Mouse (Mus musculus): ENCODE results near the gene Olfr506. TPM values are rescaled to one million over a fixed set of nuclear protein-coding genes. Genes with fewer than 3 reads are reported as not detected.
"Not testable (repeated sequence)": the region's sequence is repeated elsewhere in the genome, so short reads cannot be mapped to it uniquely, and the experiment has no call there.

The Olfr506 gene
- not detected in 2 replicates for polyA plus RNA-seq (2014; fragmentation: Nextera tagmentation; extraction: Ambion mirVana)

- Histone ChIP-seq H3K4me2 (no peak within 1 kb of the TSS), H3K27me3 (ENCODE audit: insufficient read depth, low read length) (no peaks in the 10 kb centered on the region), H3K9me3 (ENCODE audit: low read depth, low read length) (no peaks in the 10 kb centered on the region), H3K9ac (no peak within 1 kb of the TSS), H3K36me3 (ENCODE audit: insufficient read depth) (no peaks in the 10 kb centered on the region), H3K4me1 (ENCODE audit: insufficient read depth) (no peaks in the 10 kb centered on the region), H3K27ac (ENCODE audit: low read depth) (no peak within 1 kb of the TSS), H3K4me3 (ENCODE audit: low read depth, low read length) (no peak within 1 kb of the TSS)
- DNase-seq, result no peak
- ATAC-seq (ENCODE audit: insufficient read depth), result no peak
- no peak for TF ChIP-seq CTCF (IDR thresholded peaks at IDR 0.05; ENCODE audit: low read depth)
Measured at GRCm38 (mm10) chr7:108610487-108610886, at the start of gene Olfr506. Gene Olfr506 (plus strand): TSS chr7:108610787.

GRCm38 (mm10) chr7:108565693-108566092 lies 44.9 kb upstream of the Olfr506 start, which contains the start of gene Olfr504:
Gene Olfr504 (minus strand): TSS chr7:108565793.
- no peak within 1 kb of the TSS for H3K9ac ChIP-seq
- H3K27me3 ChIP-seq (ENCODE audit: insufficient read depth, low read length), result no peaks in the 10 kb centered on the region
- H3K4me1 ChIP-seq (ENCODE audit: insufficient read depth), result no peaks in the 10 kb centered on the region
- H3K36me3 ChIP-seq (ENCODE audit: insufficient read depth), result no peaks in the 10 kb centered on the region
- no peak within 1 kb of the TSS for H3K4me2 ChIP-seq
- H3K4me3 ChIP-seq (ENCODE audit: low read depth, low read length), result no peak within 1 kb of the TSS
- DNase-seq (no peak), ATAC-seq (ENCODE audit: insufficient read depth) (no peak)
- TF ChIP-seq CTCF (IDR thresholded peaks at IDR 0.05; ENCODE audit: low read depth), result no peak
- no peaks in the 10 kb centered on the region for H3K9me3 ChIP-seq (ENCODE audit: low read depth, low read length)
- no peak within 1 kb of the TSS for H3K27ac ChIP-seq (ENCODE audit: low read depth)
- 81% methylated on average over 1 of the region's 1 CpGs for WGBS

- no peak overlapping the region for H3K4me2 ChIP-seq
- no peaks in the 10 kb centered on the region for H3K9me3 ChIP-seq (ENCODE audit: low read depth, low read length)
- H3K4me1 ChIP-seq (ENCODE audit: insufficient read depth), result no peaks in the 10 kb centered on the region
- H3K36me3 ChIP-seq (ENCODE audit: insufficient read depth), result no peaks in the 10 kb centered on the region
- no peak overlapping the region for H3K4me3 ChIP-seq (ENCODE audit: low read depth, low read length)
- no peak for TF ChIP-seq CTCF (IDR thresholded peaks at IDR 0.05; ENCODE audit: low read depth)
- H3K27ac ChIP-seq (ENCODE audit: low read depth), result no peak overlapping the region
- DNase-seq, result no peak
- WGBS, result 95% methylated on average over 1 of the region's 1 CpGs
- H3K27me3 ChIP-seq (ENCODE audit: insufficient read depth, low read length), result no peaks in the 10 kb centered on the region
- no peak for ATAC-seq (ENCODE audit: insufficient read depth)
- no peak overlapping the region for H3K9ac ChIP-seq
Measured at GRCm38 (mm10) chr7:108589797-108590196, 20.8 kb upstream of the Olfr506 start.

GRCm38 (mm10) chr7:108601916-108602315 lies 8.7 kb upstream of the Olfr506 start:
- not testable (repeated sequence) for H3K27ac ChIP-seq (ENCODE audit: low read depth); ATAC-seq (ENCODE audit: insufficient read depth)

GRCm38 (mm10) chr7:108614110-108614509 lies 3.5 kb downstream of the Olfr506 start:
- 71% methylated on average over 2 of the region's 2 CpGs for WGBS
- Histone ChIP-seq H3K4me1 (ENCODE audit: insufficient read depth) (no peaks in the 10 kb centered on the region), H3K9me3 (ENCODE audit: low read depth, low read length) (no peaks in the 10 kb centered on the region), H3K36me3 (ENCODE audit: insufficient read depth) (no peaks in the 10 kb centered on the region), H3K4me3 (ENCODE audit: low read depth, low read length) (no peak overlapping the region), H3K27me3 (ENCODE audit: insufficient read depth, low read length) (no peaks in the 10 kb centered on the region), H3K4me2 (no peak overlapping the region), H3K27ac (ENCODE audit: low read depth) (no peak overlapping the region), H3K9ac (no peak overlapping the region)
- ATAC-seq (ENCODE audit: insufficient read depth), result no peak
- TF ChIP-seq CTCF (IDR thresholded peaks at IDR 0.05; ENCODE audit: low read depth), result no peak
- DNase-seq, result no peak

More at GRCm38 (mm10) chr7:108601916-108602315, 8.7 kb upstream of the Olfr506 start:
- 73% methylated on average over 3 of the region's 3 CpGs for WGBS
- H3K9me3 ChIP-seq (ENCODE audit: low read depth, low read length); H3K4me3 ChIP-seq (ENCODE audit: low read depth, low read length); H3K9ac ChIP-seq; H3K27me3 ChIP-seq (ENCODE audit: insufficient read depth, low read length); DNase-seq; H3K4me2 ChIP-seq; H3K36me3 ChIP-seq (ENCODE audit: insufficient read depth); H3K4me1 ChIP-seq (ENCODE audit: insufficient read depth): not testable (repeated sequence)

GRCm38 (mm10) chr7:108616781-108617180 lies 6.2 kb downstream of the Olfr506 start:
- H3K4me1 ChIP-seq (ENCODE audit: insufficient read depth); H3K27me3 ChIP-seq (ENCODE audit: insufficient read depth, low read length); H3K9me3 ChIP-seq (ENCODE audit: low read depth, low read length); H3K27ac ChIP-seq (ENCODE audit: low read depth); H3K36me3 ChIP-seq (ENCODE audit: insufficient read depth); H3K4me2 ChIP-seq; H3K4me3 ChIP-seq (ENCODE audit: low read depth, low read length); DNase-seq; ATAC-seq (ENCODE audit: insufficient read depth); H3K9ac ChIP-seq: not testable (repeated sequence)
- WGBS, result 70% methylated on average over 3 of the region's 3 CpGs

- H3K4me1 ChIP-seq (ENCODE audit: insufficient read depth), result no peaks in the 10 kb centered on the region
- DNase-seq (no peak), ATAC-seq (ENCODE audit: insufficient read depth) (no peak)
- H3K36me3 ChIP-seq (ENCODE audit: insufficient read depth), result no peaks in the 10 kb centered on the region
- no peak within 1 kb of the TSS for H3K4me2 ChIP-seq
- no peak for TF ChIP-seq CTCF (IDR thresholded peaks at IDR 0.05; ENCODE audit: low read depth)
- H3K4me3 ChIP-seq (ENCODE audit: low read depth, low read length), result no peak within 1 kb of the TSS
- no peaks in the 10 kb centered on the region for H3K27me3 ChIP-seq (ENCODE audit: insufficient read depth, low read length)
- H3K9ac ChIP-seq, result no peak within 1 kb of the TSS
- 63% methylated on average over 2 of the region's 2 CpGs for WGBS
- H3K9me3 ChIP-seq (ENCODE audit: low read depth, low read length), result no peaks in the 10 kb centered on the region
- no peak within 1 kb of the TSS for H3K27ac ChIP-seq (ENCODE audit: low read depth)
Measured at GRCm38 (mm10) chr7:108621514-108621913, 10.9 kb downstream of the Olfr506 start, which contains the start of gene Olfr507. Gene Olfr507 (plus strand): TSS chr7:108621814.

GRCm38 (mm10) chr7:108629694-108630093 lies 19.1 kb downstream of the Olfr506 start, which contains the start of gene Olfr508:
Gene Olfr508 (plus strand): TSS chr7:108629994.
- Histone ChIP-seq H3K4me2 (no peak within 1 kb of the TSS), H3K4me3 (ENCODE audit: low read depth, low read length) (no peak within 1 kb of the TSS), H3K36me3 (ENCODE audit: insufficient read depth) (no peaks in the 10 kb centered on the region), H3K9ac (no peak within 1 kb of the TSS), H3K27me3 (ENCODE audit: insufficient read depth, low read length) (no peaks in the 10 kb centered on the region), H3K4me1 (ENCODE audit: insufficient read depth) (no peaks in the 10 kb centered on the region), H3K9me3 (ENCODE audit: low read depth, low read length) (no peaks in the 10 kb centered on the region), H3K27ac (ENCODE audit: low read depth) (no peak within 1 kb of the TSS)
- 78% methylated on average over 3 of the region's 3 CpGs for WGBS
- no peak for ATAC-seq (ENCODE audit: insufficient read depth)
- TF ChIP-seq CTCF (IDR thresholded peaks at IDR 0.05; ENCODE audit: low read depth), result no peak
- no peak for DNase-seq
